Mouse (Mus musculus): ENCODE measurements at regions not wholly inside any gene's neighbourhood (a gene's known extent, or its start where the extent isn't known, plus 50 kb on each side); places are given as distances from the start of the nearest gene placed in this dataset.

DNA sequence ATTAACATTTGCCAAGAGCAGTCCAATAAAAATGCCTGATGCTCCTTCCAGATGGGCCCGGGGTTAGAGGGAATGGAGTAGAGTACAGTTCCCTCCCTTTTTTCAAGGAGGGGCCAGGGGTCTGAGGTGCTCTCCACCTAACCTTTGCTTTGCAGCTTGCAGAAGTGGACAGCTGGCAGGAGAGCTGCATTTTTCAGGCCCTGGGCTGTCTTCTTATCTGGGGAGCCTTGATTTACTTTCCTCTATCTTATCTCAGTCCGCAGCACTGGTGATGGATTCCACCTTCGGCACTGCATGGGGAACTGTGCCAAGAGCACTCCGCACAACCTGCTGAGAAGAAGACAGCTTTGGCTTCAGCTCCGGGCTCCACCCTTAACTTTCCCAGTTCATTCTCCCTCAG, 74.5 kb upstream of the Cdon start:
- ATAC-seq (ENCODE audit: low read depth) = no peak
- Histone ChIP-seq H3K4me1 (ENCODE audit: control insufficient read depth, insufficient read depth, low read length) (0 out of 2 replicates have a peak, but pooled peaks cover 3% of the 10 kb centered on the region), H3K9me3 (ENCODE audit: control insufficient read depth, low read length) (no peaks in the 10 kb centered on the region), H3K27ac (ENCODE audit: low read depth, low read length) (no peak overlapping the region), H3K36me3 (ENCODE audit: control insufficient read depth, insufficient read depth, low read length) (no peaks in the 10 kb centered on the region), H3K4me2 (ENCODE audit: low read depth, low read length) (no peak overlapping the region), H3K4me3 (ENCODE audit: low read depth, low read length) (no peak overlapping the region), H3K27me3 (ENCODE audit: control insufficient read depth, insufficient read depth, low read length) (no peaks in the 10 kb centered on the region), H3K9ac (replicated peaks; ENCODE audit: low read depth, low read length) (no peak overlapping the region)
- 64% methylated on average over 5 of the region's 5 CpGs for WGBS

GRCm38 (mm10) chr9:35350046-35350552, 70.8 kb upstream of the Cdon start:
- H3K27me3 ChIP-seq (ENCODE audit: control insufficient read depth, insufficient read depth, low read length) = no peaks in the 10 kb centered on the region
- 88% methylated on average over 2 of the region's 2 CpGs for WGBS
- ATAC-seq (ENCODE audit: low read depth) = no peak
- H3K27ac ChIP-seq (ENCODE audit: low read depth, low read length) = no peak overlapping the region
- H3K9me3 ChIP-seq (ENCODE audit: control insufficient read depth, low read length) = no peaks in the 10 kb centered on the region
- no peaks in the 10 kb centered on the region for H3K4me1 ChIP-seq (ENCODE audit: control insufficient read depth, insufficient read depth, low read length)
- H3K36me3 ChIP-seq (ENCODE audit: control insufficient read depth, insufficient read depth, low read length) = no peaks in the 10 kb centered on the region
- no peak overlapping the region for H3K4me2 ChIP-seq (ENCODE audit: low read depth, low read length)
- no peak overlapping the region for H3K9ac ChIP-seq (replicated peaks; ENCODE audit: low read depth, low read length)
- H3K4me3 ChIP-seq (ENCODE audit: low read depth, low read length) = no peak overlapping the region

DNA sequence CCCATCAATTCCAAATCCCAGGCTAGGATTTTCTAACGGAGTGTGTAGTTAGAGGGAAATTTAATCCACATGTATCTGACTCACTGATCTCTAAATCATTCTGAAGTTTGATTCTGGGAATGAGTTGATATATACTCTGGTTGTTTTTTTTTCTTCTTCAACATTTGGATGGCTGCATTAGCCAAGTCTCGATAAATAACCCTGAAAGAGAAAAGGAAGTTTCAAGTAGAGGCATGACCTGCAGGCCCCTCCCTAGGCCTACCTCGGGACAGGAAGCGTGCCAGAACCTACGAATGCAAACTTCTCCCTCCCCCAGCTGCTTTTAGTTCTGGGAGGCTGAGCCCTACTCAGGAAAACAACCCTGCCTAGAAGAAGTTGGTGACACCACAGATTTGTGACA, 69.4 kb upstream of the Cdon start:
- Histone ChIP-seq H3K36me3 (ENCODE audit: control insufficient read depth, insufficient read depth, low read length) (no peaks in the 10 kb centered on the region), H3K9me3 (ENCODE audit: control insufficient read depth, low read length) (no peaks in the 10 kb centered on the region), H3K9ac (replicated peaks; ENCODE audit: low read depth, low read length) (no peak overlapping the region), H3K27ac (ENCODE audit: low read depth, low read length) (no peak overlapping the region), H3K4me2 (ENCODE audit: low read depth, low read length) (no peak overlapping the region), H3K4me3 (ENCODE audit: low read depth, low read length) (no peak overlapping the region), H3K27me3 (ENCODE audit: control insufficient read depth, insufficient read depth, low read length) (no peaks in the 10 kb centered on the region), H3K4me1 (ENCODE audit: control insufficient read depth, insufficient read depth, low read length) (no peaks in the 10 kb centered on the region)
- no peak for ATAC-seq (ENCODE audit: low read depth)
- WGBS = 74% methylated on average over 5 of the region's 5 CpGs

DNA sequence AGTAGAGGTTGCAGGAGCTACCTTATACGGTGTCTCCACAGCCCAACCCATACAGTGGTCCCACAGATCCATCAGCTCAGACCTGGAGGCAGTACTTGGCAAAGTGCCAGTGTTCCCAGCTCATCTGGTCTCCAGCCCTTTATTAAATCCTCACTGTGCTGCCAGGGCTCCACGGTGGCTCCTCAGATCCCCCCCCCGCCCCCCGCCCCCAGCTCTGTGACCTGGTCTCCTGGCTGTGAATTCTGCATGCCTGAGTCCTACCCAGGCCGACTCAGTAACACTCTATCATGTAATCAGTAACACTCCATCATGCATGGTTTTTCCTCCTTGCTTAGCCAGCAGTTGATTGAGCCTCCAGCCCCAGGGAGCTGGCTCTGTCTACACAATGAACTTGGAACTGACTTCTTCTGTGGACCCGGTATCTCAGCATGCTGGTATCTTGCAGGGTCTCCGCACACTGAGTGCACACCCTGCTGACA, 66.2 kb upstream of the Cdon start:
- no peak overlapping the region for H3K9ac ChIP-seq (replicated peaks; ENCODE audit: low read depth, low read length)
- no peaks in the 10 kb centered on the region for H3K4me1 ChIP-seq (ENCODE audit: control insufficient read depth, insufficient read depth, low read length)
- H3K9me3 ChIP-seq (ENCODE audit: control insufficient read depth, low read length) = no peaks in the 10 kb centered on the region
- H3K27ac ChIP-seq (ENCODE audit: low read depth, low read length) = no peak overlapping the region
- no peaks in the 10 kb centered on the region for H3K27me3 ChIP-seq (ENCODE audit: control insufficient read depth, insufficient read depth, low read length)
- H3K4me3 ChIP-seq (ENCODE audit: low read depth, low read length) = no peak overlapping the region
- H3K4me2 ChIP-seq (ENCODE audit: low read depth, low read length) = no peak overlapping the region
- 62% methylated on average over 7 of the region's 7 CpGs for WGBS
- no peaks in the 10 kb centered on the region for H3K36me3 ChIP-seq (ENCODE audit: control insufficient read depth, insufficient read depth, low read length)
- ATAC-seq (ENCODE audit: low read depth) = peak; percentile 41; the same call in 1 of the 2 replicates

GRCm38 (mm10) chr9:35359699-35360098, 61.2 kb upstream of the Cdon start:
- Histone ChIP-seq H3K4me3 (ENCODE audit: low read depth, low read length) (no peak overlapping the region), H3K9ac (replicated peaks; ENCODE audit: low read depth, low read length) (no peak overlapping the region), H3K9me3 (ENCODE audit: control insufficient read depth, low read length) (no peaks in the 10 kb centered on the region), H3K27ac (ENCODE audit: low read depth, low read length) (no peak overlapping the region), H3K4me1 (ENCODE audit: control insufficient read depth, insufficient read depth, low read length) (peaks cover 4% of the 10 kb centered on the region; the same call in 1 of the 2 replicates), H3K27me3 (ENCODE audit: control insufficient read depth, insufficient read depth, low read length) (no peaks in the 10 kb centered on the region), H3K4me2 (ENCODE audit: low read depth, low read length) (no peak overlapping the region), H3K36me3 (ENCODE audit: control insufficient read depth, insufficient read depth, low read length) (no peaks in the 10 kb centered on the region)
- WGBS = 70% methylated on average over 6 of the region's 6 CpGs
- ATAC-seq (ENCODE audit: low read depth) = no peak

GRCm38 (mm10) chr9:35360139-35361100, 60.5 kb upstream of the Cdon start:
- no peaks in the 10 kb centered on the region for H3K9me3 ChIP-seq (ENCODE audit: control insufficient read depth, low read length)
- H3K27me3 ChIP-seq (ENCODE audit: control insufficient read depth, insufficient read depth, low read length) = no peaks in the 10 kb centered on the region
- no peak overlapping the region for H3K4me2 ChIP-seq (ENCODE audit: low read depth, low read length)
- WGBS = 29% methylated on average over 6 of the region's 6 CpGs
- no peak overlapping the region for H3K27ac ChIP-seq (ENCODE audit: low read depth, low read length)
- H3K36me3 ChIP-seq (ENCODE audit: control insufficient read depth, insufficient read depth, low read length) = no peaks in the 10 kb centered on the region
- no peak overlapping the region for H3K4me3 ChIP-seq (ENCODE audit: low read depth, low read length)
- peaks cover 4% of the 10 kb centered on the region; the same call in 1 of the 2 replicates for H3K4me1 ChIP-seq (ENCODE audit: control insufficient read depth, insufficient read depth, low read length)
- ATAC-seq (ENCODE audit: low read depth) = peak; percentile 78; the same call in 1 of the 2 replicates
- H3K9ac ChIP-seq (replicated peaks; ENCODE audit: low read depth, low read length) = no peak overlapping the region

DNA sequence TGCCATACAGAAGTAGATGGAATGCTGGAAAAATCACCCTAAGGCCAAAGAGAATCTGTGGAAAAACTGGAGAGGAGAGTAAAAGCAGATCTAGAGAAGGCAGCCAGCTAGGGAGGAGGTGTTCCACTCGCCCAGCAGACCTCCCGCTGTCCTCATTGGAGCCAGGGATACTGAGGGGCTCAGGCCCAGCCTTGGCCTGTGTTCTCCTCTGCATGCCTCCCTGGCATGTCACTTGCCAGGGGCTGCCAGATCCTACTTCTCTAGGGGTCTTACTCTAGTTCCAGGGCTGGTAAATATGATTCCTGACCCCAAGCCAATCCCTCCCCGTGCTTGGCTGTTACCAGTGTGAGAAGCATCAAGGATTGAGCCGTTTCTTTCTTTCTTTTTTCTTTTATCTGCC, 59.5 kb upstream of the Cdon start:
- H3K9ac ChIP-seq (replicated peaks; ENCODE audit: low read depth, low read length) = no peak overlapping the region
- no peak for ATAC-seq (ENCODE audit: low read depth)
- H3K4me3 ChIP-seq (ENCODE audit: low read depth, low read length) = no peak overlapping the region
- H3K9me3 ChIP-seq (ENCODE audit: control insufficient read depth, low read length) = no peaks in the 10 kb centered on the region
- H3K4me1 ChIP-seq (ENCODE audit: control insufficient read depth, insufficient read depth, low read length) = peaks cover 4% of the 10 kb centered on the region; the same call in 1 of the 2 replicates
- WGBS = 29% methylated on average over 4 of the region's 4 CpGs
- H3K27ac ChIP-seq (ENCODE audit: low read depth, low read length) = no peak overlapping the region
- H3K4me2 ChIP-seq (ENCODE audit: low read depth, low read length) = no peak overlapping the region
- H3K27me3 ChIP-seq (ENCODE audit: control insufficient read depth, insufficient read depth, low read length) = no peaks in the 10 kb centered on the region
- no peaks in the 10 kb centered on the region for H3K36me3 ChIP-seq (ENCODE audit: control insufficient read depth, insufficient read depth, low read length)

DNA sequence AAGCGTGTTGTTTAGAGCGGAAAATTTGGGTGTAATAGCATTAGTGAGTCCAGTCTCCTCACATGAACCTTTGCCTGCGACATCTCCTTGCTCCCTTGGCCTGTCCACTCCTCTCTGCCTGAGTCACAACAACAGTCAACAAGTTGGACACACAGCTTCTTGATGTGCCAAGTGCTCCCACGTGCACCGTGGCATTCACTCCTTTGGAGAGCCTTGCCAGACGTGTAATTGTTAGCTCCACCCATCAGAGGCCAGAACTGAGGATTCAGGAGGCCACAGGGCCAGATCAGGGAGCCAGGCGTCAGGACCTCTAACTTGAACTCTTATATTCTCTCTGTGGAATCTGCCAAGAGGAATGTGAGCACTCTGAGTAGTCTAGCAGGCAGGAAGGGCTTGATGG, 58.7 kb upstream of the Cdon start:
- Histone ChIP-seq H3K4me1 (ENCODE audit: control insufficient read depth, insufficient read depth, low read length) (peaks cover 4% of the 10 kb centered on the region; the same call in 1 of the 2 replicates), H3K27me3 (ENCODE audit: control insufficient read depth, insufficient read depth, low read length) (no peaks in the 10 kb centered on the region), H3K27ac (ENCODE audit: low read depth, low read length) (no peak overlapping the region), H3K9ac (replicated peaks; ENCODE audit: low read depth, low read length) (no peak overlapping the region), H3K4me3 (ENCODE audit: low read depth, low read length) (no peak overlapping the region), H3K4me2 (ENCODE audit: low read depth, low read length) (no peak overlapping the region), H3K9me3 (ENCODE audit: control insufficient read depth, low read length) (no peaks in the 10 kb centered on the region), H3K36me3 (ENCODE audit: control insufficient read depth, insufficient read depth, low read length) (no peaks in the 10 kb centered on the region)
- 59% methylated on average over 7 of the region's 7 CpGs for WGBS
- no peak for ATAC-seq (ENCODE audit: low read depth)

GRCm38 (mm10) chr9:35363079-35363478, 57.8 kb upstream of the Cdon start:
- Histone ChIP-seq H3K9ac (replicated peaks; ENCODE audit: low read depth, low read length) (no peak overlapping the region), H3K27me3 (ENCODE audit: control insufficient read depth, insufficient read depth, low read length) (no peaks in the 10 kb centered on the region), H3K4me2 (ENCODE audit: low read depth, low read length) (no peak overlapping the region), H3K4me1 (ENCODE audit: control insufficient read depth, insufficient read depth, low read length) (peaks cover 4% of the 10 kb centered on the region; the same call in 1 of the 2 replicates), H3K27ac (ENCODE audit: low read depth, low read length) (no peak overlapping the region), H3K9me3 (ENCODE audit: control insufficient read depth, low read length) (no peaks in the 10 kb centered on the region), H3K36me3 (ENCODE audit: control insufficient read depth, insufficient read depth, low read length) (no peaks in the 10 kb centered on the region), H3K4me3 (ENCODE audit: low read depth, low read length) (no peak overlapping the region)
- no peak for ATAC-seq (ENCODE audit: low read depth)
- 68% methylated on average over 5 of the region's 5 CpGs for WGBS
